Mouse (Mus musculus) adrenal gland, adult (tissue): ENCODE measurements around the gene Tgfb2.
A peak's percentile ranks its signal among the peaks of the same experiment; 100 is the strongest.

Experiments
- DNase-seq, 2 experiments: peaks; one replicate each; pipeline ENCODE4 v3.0.0; 2022 to 2023; ENCODE audit warnings: low spot score in 1 of 2; ENCODE audit not compliant: inconsistent age in 2 of 2

Gene Tgfb2

GRCm38 (mm10) chr1:186585571-186586164 is 120.1 kb downstream of the Tgfb2 start:
- DNase-seq = peak in 1 of 2 experiments; percentile 24

DNA sequence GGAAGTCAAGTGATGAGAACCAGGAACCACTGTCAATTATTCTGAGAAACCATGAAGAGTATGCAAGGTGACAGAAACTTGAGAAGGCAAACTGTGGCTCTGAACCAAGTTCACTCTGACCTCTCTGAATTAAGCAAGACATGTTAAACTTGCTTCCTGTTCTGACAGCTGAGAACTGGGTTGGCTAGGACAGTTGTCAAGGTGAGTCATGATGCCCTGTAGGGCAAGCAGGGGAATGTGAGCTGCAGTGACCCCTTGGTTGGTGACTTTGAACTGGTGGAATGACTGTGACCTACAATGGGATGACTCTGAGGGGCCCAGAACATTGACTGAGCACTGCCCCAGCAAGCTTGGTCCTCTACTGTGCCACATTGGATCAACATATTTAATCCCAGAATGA is 121.9 kb downstream of the Tgfb2 start:
- DNase-seq = peak in 1 of 2 experiments; percentile 55

GRCm38 (mm10) chr1:186582113-186582512 is 123.7 kb downstream of the Tgfb2 start:
- no peak for DNase-seq

- no peak for DNase-seq
Observed at GRCm38 (mm10) chr1:186581666-186582065, 124.1 kb downstream of the Tgfb2 start.

DNA sequence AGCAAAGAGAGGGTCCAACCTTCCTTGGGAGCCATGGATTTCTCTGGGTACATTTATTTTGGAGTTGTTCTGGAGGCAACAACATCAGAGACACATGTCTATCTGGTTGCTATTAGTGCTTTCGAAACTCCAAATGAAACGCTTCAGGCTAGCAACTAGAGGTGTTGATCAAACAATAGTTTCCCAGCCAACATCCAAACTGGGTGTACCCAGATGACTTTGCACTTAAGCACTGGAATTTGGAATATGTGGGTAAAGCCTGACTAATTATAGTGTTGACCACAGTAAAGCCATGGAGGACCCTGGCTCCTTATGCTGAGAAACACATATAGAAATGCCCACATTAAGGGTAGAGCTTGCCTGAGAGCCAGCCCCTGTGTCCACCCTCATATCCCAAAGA is 124.7 kb downstream of the Tgfb2 start:
- no peak for DNase-seq

DNA sequence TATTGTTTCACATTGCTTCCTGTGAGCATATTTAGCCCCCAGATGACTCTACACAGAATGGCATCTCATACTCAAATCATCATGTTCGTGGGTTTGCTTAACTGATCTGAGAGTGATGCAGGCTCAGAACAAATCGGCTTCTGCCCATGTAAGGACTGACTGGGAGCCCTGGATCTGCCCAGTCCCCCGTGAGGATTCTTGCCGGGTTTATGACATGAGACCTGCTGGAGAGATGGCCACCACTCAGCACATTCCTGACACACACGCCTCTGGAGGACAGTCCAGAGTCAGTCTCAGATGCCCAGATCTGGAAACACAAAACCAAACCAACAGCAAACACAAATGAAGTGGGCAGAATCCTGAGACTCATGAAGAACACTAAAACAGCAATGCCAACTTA is 128.5 kb downstream of the Tgfb2 start:
- no peak for DNase-seq

GRCm38 (mm10) chr1:186575629-186576028 is 130.2 kb downstream of the Tgfb2 start:
- DNase-seq = no peak

- DNase-seq = no peak
Observed at GRCm38 (mm10) chr1:186575074-186575473, 130.7 kb downstream of the Tgfb2 start.
